Mouse (Mus musculus): ENCODE data around the gene Ube2d3.

DNA sequence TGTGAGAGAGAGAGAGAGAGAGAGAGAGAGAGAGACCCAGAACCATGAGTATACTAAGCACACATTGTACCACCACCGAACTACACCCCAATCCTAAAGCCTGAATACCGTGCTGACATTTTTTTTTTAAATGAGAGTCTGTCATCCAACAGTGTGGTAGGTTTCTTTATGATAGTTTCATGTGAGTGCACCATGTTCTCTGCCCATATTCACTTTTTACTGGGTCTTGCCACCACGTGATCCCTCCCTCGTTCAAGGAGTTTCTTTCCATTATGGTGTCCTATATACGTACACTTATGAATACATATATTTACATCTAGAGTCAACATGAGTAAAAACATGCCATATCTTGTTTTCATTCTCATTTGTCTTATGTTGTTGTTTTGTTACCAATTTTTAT, 48.4 kb downstream of the Ube2d3 start:
- no peak for TF ChIP-seq E2F4 (IDR thresholded peaks at IDR 0.05; ENCODE audit: insufficient replicate concordance, low read depth, low read length)
- no peak for TF ChIP-seq POLR2AphosphoS2 (IDR thresholded peaks at IDR 0.05; ENCODE audit: low read depth, low read length)
